Mouse (Mus musculus) retina, postnatal 1 day (tissue): Measurements from ENCODE around the gene Bad.

ENCODE experiments used
- DNase-seq: peaks from one replicate; pipeline ENCODE4 v3.0.0-alpha.2; 2012

Gene Bad

GRCm38 (mm10) chr19:6915276-6915675 is 26.4 kb upstream of the Bad start:
- no peak for DNase-seq

- DNase-seq: no peak
Measured at GRCm38 (mm10) chr19:6916496-6916895, 25.2 kb upstream of the Bad start.

GRCm38 (mm10) chr19:6918321-6918720 is 23.3 kb upstream of the Bad start:
- no peak for DNase-seq

GRCm38 (mm10) chr19:6919431-6919830 is 22.2 kb upstream of the Bad start:
- no peak for DNase-seq

- DNase-seq: peak; percentile 67
Measured at GRCm38 (mm10) chr19:6919876-6920740, 21.6 kb upstream of the Bad start.

- DNase-seq: peak; percentile 70
Measured at GRCm38 (mm10) chr19:6920741-6921636, 20.7 kb upstream of the Bad start.

GRCm38 (mm10) chr19:6921647-6922567 is 19.8 kb upstream of the Bad start, which contains the start of gene Esrra:
Gene Esrra (minus strand): TSS chr19:6921813.
- peak; percentile 99 for DNase-seq

- DNase-seq: no peak
Measured at GRCm38 (mm10) chr19:6922901-6923735, 18.5 kb upstream of the Bad start.

GRCm38 (mm10) chr19:6924461-6925306 is 17.0 kb upstream of the Bad start:
- DNase-seq: peak; percentile 82

- no peak for DNase-seq
Measured at GRCm38 (mm10) chr19:6925307-6925573, 16.4 kb upstream of the Bad start, which contains the start of gene Catsperz. Gene Catsperz (minus strand): TSS chr19:6925380.

GRCm38 (mm10) chr19:6925611-6926329 is 15.9 kb upstream of the Bad start:
- no peak for DNase-seq

- peak; percentile 68 for DNase-seq
Measured at GRCm38 (mm10) chr19:6926559-6927255, 15.0 kb upstream of the Bad start.

- DNase-seq: no peak
Measured at GRCm38 (mm10) chr19:6928080-6928479, 13.6 kb upstream of the Bad start.

- DNase-seq: no peak
Measured at GRCm38 (mm10) chr19:6931002-6931401, 10.7 kb upstream of the Bad start.

- DNase-seq: no peak
Measured at GRCm38 (mm10) chr19:6932018-6932417, 9.6 kb upstream of the Bad start.

GRCm38 (mm10) chr19:6933102-6933435 is 8.6 kb upstream of the Bad start:
- DNase-seq: no peak

GRCm38 (mm10) chr19:6933436-6934194 is 8.0 kb upstream of the Bad start:
- DNase-seq: peak; percentile 67

GRCm38 (mm10) chr19:6934195-6934977 is 7.3 kb upstream of the Bad start, which contains the start of gene Kcnk4:
Gene Kcnk4 (minus strand): TSS chr19:6934515.
- DNase-seq: no peak
